Mouse (Mus musculus): ENCODE data around the gene Got2.

The Got2 gene

DNA sequence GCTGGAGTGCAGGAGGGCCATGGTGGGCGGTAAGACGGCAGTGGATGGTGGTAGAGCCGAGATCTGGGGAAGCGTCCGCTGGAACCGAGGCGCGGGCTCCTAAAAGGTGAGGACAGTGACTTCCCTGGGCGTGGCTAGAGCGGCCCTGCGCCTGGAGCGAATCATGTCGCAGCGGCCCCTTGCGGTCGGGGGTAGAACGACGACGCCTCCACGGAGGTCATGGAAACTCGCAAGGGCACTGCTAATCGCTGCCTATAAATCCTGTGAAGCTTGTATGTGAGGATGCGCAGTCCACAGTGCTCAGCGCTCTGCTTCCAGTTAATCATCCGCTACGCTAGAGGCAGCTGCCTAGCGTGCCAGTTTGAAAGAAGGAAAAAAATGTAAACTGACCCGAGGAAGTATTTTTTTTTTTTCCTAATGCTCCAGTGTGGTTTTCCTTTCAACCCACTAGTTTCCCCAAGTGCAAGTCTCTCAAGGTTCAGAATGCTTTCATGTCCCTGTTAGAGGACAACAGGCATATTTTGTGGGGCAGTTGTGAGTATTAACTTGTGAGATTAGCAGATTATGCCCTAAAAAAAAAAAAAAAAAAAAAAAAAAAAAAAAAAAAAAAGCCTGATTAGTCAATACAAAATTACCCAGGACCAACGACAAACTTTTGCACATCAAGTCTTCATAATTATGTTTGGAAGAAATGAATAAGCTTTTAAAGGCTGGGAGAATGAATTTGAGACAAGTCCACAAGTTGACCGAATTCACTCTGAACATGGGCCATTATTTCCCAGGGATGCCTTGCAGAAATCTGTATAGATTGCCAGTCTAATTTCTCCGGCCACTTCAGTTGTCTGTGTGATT is at the start of gene Got2:
Gene Got2 (minus strand): TSS at position 263 of the 852 bp plus-strand sequence.
- DNase-seq (ENCODE audit: extremely low spot score), result peak; percentile 94

DNA sequence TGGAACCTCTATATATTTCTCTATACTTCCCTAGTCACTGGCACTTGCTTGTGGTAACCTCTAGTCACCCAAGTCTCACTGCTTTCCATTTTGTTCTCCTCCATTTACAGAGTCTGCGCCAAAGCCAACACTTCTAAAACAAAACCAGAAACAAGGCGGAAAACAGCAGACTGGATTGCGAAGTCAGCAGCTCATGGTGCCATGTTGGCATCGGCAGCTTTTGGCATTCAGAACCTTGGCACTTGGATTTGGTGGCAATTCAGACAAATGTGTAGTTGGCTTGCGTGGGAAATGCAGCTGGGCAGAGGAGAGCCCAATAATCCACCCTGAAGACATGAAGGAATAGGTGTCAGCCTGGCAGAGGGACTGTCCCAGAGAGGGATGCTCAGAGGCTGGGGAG is 44.5 kb upstream of the Got2 start:
- no peak for DNase-seq (ENCODE audit: extremely low spot score)

DNA sequence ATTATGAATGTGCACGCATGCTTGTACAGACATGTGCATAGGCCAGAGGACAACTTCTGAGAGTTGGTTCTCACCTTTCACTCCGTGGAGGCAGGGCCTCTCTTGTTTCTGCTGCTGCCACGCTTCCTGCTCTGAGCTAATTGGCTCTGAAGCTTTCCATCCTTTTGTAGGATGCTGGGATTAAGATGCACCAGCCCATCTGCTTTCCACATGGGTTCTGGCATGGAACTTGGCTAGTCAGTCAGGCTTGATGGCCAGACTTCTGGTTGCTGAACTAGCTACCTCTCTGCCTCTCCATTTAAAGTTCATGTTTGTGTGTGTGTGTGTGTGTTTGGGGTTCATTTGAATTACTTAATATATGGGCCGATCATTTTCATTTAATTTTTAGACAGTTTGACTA is 41.5 kb upstream of the Got2 start:
- no peak for DNase-seq (ENCODE audit: extremely low spot score)

DNA sequence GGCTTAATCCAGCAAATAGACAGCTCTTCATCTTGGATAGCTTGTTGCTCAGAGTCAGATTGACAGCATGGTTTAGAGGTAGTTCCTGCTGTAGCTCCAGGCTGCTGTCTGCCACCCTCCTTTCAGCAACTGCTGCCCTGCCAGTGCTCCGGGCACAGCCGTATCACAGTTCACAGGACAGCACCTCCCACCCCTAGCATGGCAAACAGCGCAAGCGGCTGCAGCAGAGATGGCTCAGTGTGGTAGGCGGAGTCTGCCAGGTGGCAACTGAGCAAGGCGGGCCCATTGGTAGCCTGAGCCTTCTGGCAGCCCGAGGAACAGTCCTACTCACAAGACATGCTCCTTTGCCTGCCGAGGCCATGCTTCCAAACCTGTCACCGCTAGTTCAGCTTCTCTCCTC is 27.8 kb upstream of the Got2 start:
- peak; percentile 62 for DNase-seq (ENCODE audit: extremely low spot score)

DNA sequence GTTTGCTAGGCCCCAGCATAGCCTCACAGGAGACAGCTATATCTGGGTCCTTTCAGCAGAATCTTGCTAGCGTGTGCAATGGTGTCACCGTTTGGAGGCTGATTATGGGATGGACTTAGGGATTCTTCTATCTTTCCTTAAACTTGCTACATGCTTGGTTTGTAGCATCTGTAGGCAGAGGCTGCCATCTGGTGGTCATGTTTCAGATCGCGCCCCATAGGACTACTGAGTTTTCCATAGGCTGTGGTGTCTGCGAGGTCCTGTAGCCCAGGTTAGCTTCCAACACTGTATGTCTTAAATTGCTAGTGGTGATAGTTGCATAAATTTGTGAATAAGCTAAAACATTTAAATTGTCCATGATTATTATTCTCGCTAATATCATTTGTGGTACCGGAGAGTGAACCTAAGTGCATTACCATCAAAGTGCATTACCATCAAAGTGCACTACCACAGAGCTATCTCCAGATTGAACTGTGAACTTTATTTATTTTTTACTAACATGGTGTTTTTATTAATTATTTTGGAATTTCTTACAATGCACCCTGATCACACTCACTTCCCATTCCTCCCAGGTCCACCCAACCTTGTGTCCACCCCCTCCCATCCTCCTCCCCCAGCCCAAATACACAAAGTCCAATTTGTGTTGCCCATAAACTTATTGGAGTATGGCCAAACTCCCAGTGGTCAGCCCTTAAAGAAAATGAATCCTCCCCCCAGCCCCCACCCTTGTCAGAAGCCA is 26.7 kb upstream of the Got2 start:
- DNase-seq (ENCODE audit: extremely low spot score), result peak; percentile 76

DNA sequence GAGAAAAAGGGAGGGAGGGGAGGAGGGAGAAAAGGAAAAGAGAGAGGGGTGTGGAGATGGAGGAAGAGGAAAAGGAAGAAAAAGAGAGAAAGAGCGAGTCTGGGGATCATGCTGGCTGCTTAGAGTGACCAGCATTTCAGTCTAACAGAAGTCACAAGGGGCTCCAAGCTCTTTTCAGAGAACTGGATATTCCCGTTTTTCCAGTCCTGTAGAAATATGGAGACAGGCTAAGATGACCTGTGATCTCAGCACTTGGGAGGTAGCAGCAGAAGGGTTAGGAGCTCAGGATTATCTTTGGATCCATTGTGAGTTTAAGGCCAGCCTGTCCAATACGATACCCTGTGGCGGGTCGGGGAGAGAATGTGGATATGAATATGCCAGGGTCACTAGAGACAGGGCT is 22.9 kb upstream of the Got2 start:
- no peak for DNase-seq (ENCODE audit: extremely low spot score)

DNA sequence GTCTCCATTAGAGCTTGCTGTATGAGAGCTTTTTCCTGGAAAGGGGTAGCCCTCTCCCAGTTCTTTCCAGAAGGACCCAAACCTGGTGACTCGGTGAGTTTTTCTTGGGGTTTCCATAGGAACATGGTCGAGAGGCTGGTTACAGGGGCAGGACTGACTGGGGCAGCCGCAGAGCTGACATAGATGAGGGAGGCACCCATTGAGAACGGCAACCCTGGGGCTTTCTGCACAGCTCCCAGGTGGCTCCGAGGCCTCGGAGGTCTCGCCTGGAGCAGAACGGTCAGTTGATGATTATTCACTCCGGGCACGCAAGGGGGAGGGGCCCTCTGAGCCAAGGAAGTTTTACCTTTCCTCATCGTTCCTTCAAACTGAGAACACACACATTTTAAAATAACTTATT is 19.5 kb upstream of the Got2 start:
- DNase-seq (ENCODE audit: extremely low spot score), result no peak

DNA sequence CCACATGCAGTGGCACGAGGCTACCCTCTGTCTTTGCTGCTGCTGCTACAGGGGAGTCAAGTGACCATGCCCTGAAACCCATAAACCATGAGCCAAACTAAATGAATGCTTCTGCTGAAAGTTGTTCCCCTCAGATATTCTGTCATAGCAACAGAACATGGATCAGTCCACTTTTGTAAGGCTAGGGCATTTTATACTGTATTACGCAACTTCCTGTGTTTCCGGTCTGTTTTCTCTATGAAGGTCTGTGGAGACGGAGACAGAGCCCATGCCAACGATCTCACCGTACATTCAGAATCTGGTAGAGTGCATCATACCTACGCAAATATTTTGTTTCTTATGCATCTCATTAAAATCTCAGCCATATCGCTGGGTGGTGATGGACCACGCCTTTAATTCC is 18.4 kb upstream of the Got2 start:
- DNase-seq (ENCODE audit: extremely low spot score), result no peak

DNA sequence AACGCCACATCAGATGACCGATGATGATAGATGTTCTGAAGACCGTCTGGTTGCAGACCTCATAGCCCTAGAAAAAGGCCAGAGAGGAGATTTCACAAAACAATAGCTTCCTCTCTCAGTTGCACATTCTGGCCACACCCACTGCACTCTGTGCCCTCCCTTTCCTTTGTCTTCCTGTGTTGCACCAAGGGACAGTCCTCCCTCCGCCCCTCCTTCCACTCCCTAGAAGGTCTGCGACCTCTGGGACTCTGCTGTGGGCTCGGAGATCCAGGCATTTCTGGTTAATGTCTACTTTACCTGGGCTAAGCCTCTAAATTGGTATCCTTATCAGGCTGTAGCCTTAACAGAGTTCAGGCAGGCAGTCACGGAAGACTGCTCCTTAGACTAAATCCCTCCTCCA is 13.5 kb upstream of the Got2 start:
- peak; percentile 50 for DNase-seq (ENCODE audit: extremely low spot score)

DNA sequence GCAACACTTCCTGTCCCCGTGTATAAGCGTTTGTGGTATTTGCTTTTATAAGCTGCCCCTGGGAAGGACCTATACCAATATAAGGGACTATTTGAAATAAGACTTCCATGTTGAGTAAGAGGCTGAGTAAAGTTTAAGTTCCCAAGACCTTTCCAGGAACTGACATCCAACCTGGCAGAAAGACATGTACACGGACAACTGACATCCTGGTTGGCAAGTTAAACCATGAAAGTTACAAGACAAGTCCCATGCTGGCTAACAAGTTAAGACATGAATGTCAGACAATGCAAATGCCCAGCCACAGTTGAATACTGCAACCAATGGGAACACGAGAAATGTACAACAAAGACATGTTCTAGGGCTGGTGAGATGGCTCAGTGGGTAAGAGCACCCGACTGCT is 5.4 kb upstream of the Got2 start:
- no peak for DNase-seq (ENCODE audit: extremely low spot score)

DNA sequence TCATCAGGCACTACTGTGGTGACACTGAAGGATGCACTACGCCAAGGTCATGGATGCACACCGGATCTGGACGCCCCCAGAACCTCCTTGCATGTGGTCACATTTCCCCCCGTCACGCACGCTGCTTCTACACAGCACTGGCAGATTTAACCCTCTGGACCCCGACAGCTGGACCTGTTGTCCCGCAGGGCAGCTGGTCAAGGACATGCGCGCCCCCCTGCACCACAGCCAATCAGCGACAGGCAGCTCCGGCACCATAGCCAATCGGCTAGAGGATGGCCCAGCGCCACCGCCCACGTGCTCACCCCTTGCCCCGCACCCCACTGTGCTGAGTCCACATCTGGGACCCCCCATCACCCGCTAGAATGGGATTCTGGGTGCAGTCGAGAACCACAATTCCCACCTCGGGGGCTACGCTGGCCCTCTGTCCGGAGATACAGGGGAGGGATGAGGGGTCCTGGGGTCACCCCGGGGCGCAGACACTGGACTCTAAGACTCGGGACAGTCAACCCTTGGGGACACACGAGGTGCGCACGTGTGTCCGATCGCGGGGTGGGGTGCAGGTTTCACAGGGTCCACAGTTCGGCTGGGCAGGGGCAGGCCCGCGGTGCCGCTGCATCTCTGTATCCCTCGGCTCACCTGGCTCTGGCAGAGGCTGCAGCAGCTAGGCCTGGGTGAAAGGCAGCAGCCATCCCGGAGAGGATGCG is 616 bp downstream of the Got2 start:
- DNase-seq (ENCODE audit: extremely low spot score), result peak; percentile 85

DNA sequence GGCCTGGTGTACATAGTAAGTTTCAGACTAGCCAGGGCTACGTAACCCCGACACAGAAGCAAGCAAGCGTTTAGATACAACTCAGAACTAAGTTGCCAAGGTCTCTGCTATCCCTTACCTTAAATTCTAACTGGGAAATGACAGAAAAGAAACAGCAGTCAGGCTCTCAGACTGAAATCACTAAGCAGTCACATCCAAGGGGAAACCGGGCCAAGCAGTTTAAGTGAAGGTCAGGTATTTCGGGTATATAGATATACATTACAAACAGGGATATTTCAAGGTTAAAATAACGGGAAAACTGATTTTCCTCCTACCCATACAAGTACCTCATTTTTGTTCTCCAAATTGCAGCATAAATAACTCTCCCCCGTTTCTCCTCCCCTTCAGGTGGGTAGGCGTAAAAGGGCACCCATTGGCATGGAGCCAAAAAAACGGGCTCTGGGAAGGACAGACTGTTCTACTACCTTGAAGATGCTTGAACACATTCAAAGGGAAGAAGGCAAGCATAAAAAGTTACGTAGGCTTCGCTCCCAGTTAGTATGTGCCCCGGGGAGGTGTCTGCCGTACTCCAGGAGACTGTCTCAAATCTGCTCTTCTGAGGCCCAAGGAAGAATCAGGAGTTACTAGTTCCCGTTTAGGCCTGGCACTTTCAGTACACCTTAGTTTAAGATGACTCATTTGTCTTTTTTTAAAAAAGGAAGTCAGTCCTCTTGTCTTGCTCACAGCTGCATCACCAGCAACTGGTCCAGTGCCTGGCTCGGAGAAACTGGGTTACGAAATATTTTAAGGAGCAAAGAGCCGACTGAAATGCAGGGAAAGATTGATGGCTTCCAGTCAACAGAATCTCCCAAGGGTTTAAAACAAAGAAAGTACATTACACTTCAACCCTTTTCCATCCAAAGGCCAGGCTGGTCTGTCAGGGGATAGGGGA is 1.4 kb downstream of the Got2 start:
- no peak for DNase-seq (ENCODE audit: extremely low spot score)

DNA sequence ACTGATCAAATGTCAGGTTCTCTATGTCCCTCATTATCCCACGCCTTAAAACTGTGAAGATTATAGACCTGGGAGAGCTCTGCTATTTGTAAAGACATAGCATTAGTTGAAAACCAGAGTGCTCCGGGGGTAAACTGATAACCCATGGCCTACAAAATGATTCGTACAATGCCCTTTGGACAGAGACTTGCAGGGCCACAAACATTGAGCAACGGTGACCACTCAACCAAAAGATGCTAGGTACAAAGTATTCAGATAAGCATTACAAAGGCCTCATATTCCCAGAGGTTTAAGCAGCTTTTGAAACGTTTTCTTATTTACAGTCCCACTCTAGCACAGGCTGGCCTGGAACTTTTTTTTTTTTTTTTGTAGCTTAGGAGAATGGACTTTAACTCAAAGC is 2.4 kb downstream of the Got2 start:
- no peak for DNase-seq (ENCODE audit: extremely low spot score)

DNA sequence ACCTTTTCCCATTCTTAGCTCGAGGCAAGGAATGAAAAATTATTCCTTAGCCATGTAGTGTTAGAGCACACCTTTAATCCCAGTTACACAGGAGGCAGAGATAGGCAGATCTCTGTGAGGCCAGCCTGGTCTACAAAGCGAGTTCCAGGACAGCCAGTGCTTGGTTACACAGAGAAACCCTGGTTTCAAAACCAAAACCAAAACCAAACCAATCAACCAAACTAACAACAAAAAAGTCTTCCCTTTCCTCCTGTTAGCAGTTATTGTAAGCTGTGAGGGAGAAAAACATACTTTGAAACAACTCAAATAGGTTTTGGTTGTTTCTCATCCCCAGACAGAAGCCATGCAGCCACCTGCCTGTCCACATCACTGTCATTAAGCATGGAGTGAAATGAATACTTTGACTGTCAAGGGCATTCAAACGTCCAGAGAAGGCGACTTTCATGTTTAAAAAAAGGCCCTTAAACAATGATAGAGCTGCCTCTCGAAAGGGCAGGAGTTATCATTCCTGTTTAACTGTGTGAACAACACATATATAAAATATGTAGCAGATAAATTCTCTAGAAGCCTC is 3.0 kb downstream of the Got2 start:
- DNase-seq (ENCODE audit: extremely low spot score), result no peak

DNA sequence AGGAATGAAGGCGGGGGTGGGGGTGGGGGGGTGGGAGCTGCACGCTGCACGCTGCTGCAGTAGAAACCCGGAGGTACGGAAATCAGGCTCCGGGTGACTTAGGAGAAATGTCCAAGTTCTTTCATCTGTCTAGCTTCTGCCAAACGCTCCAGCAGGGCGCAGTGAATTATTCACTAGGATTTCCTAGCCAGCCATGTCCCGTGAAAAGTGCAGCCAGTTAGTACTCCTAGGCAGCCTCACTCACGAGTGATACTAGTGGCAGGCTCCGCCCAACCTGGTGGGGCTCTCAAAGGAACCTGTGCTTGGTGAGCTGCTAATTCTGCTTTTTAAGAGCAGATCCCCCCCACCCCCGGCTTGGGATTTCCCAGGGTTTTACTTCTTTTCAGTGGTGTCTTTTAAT is 3.9 kb downstream of the Got2 start:
- DNase-seq (ENCODE audit: extremely low spot score), result no peak

DNA sequence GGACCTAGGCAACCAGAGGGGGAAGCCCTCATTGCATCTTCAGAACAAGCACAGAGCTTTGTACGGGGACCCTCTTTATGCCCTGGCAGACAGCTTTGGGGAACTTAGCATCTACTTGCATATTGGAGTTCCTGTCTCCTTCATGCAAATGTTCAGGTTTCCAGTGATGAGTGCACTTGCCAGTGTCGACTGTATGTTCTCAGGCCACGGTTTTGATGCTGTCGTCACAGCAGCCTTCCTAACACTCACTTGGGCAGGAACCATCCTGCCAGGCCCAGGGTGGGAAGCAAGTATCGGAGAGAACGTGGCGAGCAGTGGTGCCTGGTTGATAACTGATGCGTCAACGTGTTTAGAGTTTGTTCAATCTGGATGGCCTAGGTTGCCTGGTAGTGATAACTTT is 6.2 kb downstream of the Got2 start:
- no peak for DNase-seq (ENCODE audit: extremely low spot score)

DNA sequence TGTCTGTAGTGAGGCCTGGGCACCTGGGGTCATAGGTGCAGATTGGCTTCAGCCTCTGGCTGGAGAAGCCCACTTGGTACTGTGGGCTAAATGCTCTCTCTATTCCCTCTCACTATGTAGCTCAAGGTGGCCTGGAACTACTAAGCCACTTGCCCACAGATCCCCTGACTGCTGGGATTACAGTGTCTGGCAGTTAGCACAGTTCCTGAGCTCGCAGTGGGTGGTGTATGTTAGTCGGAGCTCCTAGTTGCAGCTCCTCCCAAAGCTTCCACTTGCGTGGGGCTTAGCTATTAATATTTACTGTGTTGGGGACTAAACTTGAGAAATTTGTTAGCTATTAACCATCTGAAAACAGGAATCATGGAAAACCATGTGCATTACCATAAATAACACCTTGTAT is 6.8 kb downstream of the Got2 start:
- DNase-seq (ENCODE audit: extremely low spot score), result no peak

DNA sequence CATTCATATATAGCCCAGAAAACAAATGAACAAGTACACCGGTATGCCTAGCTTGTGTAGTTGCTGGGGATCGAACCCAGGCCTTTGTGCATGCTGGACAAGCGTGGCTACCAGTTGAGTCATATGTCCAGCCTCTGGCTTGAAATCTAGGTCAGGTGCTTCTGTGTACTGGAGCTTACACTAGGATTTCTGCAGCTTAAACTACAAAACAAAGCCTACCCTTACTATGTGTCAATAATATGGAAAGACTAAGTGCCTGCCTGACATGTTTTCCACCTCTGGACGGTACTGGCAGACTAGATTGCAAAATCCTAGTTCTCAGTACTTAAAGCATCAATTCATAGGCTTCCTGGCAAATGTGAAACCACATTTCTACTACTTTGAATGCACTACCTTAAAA is 8.5 kb downstream of the Got2 start:
- DNase-seq (ENCODE audit: extremely low spot score), result no peak

DNA sequence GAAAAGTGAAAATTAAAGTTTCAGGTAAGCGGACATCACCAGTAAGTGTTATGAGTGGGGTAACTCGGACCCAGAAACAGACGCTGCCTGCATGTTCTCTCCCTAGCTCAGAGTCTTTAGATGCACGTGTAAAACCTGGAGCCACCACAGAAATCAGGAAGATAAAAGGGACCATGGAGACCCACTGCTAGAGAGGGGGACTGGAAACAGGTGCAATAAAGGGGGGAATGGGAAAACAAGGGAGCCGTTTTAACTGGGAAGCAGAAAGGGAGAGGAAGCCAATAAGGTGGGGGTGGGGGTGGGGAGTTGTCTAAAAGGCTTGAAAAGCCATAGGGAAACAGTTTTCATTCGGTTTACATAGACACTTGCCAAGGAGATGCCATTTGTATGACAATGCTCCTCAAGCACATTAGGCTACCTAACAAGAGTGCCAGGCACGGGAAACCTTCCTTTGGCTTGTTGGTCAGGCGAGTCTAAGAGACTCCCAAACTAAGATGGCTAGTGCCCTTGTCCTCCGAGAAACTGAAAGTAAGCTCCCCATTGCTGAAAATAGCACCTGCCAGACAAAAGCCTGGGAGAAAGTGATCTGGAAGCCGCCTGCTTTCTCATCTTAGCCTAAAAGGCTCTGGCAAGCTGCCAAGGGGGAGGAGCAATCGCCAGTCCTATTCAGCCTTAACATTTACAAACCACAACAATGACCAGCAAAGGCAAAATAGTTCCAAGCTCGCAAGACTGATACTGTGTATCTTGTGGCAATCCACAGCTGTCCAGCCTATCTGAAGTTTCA is 10.0 kb downstream of the Got2 start:
- DNase-seq (ENCODE audit: extremely low spot score), result no peak

DNA sequence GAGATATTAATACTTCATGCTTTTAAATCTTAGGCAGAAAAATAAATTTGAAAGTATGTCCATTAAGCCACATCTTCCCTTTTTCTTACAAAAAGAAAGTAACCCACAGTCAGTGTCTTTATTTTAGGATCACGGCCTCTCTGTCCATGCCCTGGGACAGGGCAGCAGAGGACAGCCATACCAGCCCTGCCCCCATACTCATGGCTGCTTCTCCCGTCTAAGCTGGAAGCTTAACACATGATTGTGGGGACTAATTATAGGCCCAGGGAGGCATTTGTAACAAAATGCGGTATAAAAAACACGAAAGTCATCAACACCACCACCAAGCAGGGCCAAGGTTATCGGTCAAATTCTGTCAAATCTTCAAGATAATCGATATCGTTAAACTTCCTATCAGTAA is 13.1 kb downstream of the Got2 start:
- DNase-seq (ENCODE audit: extremely low spot score), result no peak
